Mouse (Mus musculus) kidney, postnatal 25 days (tissue): ENCODE data around the gene Zc2hc1c.
A peak's percentile ranks its signal among the peaks of the same experiment; 100 is the strongest.
"Not testable (repeated sequence)": the region's sequence is repeated elsewhere in the genome, so short reads cannot be mapped to it uniquely, and the experiment has no call there.

ENCODE experiments used
- DNase-seq, 2 experiments: peaks; one replicate each; pipeline ENCODE4 v3.0.0; 2021; ENCODE audit warnings: mixed read lengths in 2 of 2

Zc2hc1c gene

DNA sequence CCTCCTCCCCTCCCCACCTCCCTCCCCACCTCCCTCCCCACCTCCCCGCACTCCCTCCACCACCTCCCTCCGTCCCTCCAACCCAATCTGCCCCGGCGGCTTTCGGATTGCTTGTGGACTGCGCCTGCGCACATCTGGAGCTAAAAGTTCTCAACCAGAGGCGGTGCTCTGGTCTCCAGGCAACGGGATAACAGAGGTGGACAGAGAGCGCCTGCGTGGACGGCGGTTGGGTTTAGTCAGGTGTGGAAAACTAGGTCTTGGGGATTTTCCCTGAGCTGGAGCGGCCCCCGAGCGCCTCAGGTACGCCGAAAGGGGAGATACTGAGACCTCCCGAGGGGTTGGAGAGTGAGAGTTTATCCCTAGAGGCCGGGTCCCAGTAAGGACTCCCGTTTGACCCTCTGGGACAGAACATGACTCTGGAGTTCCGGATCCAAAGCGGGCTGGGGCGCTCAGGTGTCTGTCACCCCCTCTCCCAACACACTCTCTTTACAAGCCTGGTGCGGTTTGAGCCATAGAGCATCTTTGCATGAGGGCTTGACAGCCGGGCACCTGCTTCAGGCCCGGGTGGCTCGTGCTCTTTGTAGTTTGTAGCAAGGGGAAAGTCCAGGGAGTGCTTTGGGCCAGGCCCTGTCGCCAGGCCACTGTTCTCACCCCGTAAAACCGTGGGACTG, at the start of gene Zc2hc1c:
Gene Zc2hc1c, plus strand, starts transcription at position 106 of the 671 bp plus-strand sequence.
- DNase-seq: peak; percentile 97 to 98

DNA sequence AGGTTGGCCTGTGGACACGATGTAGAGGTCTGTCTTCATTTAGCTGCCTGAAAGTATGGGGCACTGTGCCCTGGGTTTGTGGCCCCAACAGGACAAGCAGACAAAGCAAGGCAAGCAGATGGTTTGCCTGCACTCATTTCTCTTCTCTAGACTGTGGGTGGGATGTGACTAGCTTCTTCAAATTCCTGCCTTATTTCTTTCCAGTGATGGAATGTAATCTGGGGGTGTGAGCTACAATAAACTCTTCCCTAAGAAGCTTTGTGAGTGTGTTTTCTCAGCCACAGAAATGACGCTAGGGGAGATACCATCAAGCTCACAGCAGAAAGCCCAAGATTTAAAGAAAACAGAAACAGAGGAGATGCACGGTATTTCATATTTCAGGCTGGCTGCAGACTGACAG, 36.3 kb upstream of the Zc2hc1c start:
- no peak for DNase-seq

DNA sequence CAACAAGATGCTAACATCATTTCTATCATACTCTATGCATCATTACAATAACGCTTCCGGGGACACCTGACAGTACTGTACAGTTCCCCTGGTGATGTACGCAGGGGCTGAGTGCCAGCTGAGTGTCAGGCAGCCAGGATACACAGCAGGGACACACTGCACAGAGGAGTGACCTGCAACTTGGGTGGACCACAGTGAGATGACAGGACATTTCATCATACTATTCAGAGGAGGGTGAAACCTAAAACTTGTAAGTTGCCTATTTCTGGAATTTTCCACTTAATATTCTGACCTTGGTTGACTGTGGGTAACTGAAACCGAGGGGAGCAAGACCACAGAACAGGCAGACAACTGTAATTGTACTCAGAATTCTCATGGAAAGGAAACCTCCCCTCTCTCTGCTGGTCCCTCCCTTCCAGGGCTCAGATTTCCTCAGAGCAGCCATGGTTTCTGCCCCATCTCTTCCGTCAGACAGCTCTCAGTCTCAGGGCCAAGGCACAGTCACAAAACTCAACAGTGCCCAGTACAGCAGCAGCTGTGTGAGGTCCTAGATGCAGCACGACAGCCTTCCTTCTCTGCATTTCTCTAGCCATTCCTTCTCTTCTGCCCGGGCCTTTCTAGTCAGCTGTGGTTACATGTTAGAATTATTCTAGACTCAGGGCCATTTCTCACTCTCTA, 32.2 kb upstream of the Zc2hc1c start:
- no peak for DNase-seq

DNA sequence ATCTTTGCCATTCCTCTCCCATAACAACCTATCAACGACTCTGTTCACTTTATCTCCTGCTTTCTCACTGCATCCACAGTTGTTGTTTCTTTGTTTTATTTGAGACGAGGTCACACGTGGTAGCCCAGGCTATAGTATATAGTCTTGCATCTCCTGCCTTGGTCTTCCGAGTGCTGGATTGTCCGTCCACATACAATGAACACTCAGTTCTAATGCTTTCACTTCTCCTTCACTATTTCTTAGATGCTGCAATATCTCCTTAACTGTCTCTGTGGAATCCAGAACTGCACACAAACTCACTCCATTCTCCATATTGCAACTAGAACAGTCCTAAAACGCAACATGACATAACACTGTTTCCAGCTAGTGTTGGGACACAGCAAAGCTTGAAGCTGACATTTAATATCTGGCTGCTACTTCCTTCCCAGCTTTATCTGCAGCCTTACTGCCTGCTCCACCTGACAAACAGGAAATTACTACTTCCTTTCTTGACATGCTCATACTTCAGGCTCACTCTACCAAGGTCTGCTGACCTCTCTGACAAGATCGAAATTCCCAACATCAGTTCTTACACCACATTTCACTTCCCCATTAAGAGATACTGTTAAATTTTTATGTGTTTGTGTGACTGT, 31.3 kb upstream of the Zc2hc1c start:
- no peak for DNase-seq

DNA sequence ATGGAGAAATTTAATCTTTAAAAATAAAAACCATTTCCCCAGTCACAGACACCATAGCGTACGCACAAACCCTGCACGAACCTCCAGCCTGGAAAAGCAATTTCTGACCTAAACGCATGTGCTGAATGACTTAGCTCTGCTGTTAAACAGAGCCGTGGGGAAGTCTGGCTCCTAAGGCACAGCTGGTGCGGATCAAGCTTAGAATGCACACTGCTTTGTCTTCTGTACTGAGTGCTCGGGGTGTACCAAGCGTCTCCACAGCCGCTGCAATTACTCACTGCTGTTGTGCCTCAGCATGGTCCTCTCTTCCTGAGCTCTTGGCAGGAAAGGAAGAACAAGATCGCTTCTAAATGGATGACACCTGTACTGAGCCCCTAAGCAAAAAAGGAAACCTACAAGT, 25.9 kb upstream of the Zc2hc1c start:
- DNase-seq: no peak

DNA sequence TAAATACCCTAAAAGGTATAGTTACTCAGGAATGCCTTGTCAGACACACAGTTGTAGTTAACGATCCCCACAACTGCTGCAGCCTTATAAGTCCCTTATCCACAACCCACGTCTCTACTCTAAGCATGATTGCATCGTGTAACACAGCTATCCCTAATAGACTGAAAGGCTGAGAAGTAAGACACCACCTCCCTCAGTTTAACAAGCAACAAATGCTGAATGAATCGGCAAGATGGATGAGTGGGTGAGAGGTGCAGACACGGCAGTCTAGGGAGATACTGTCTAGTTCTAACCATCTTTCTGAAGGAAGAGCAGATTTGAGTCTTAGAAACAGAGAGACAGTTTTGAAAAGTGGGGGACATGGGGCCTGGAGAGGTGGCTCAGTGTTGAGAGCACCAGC, 25.2 kb upstream of the Zc2hc1c start:
- DNase-seq: no peak

DNA sequence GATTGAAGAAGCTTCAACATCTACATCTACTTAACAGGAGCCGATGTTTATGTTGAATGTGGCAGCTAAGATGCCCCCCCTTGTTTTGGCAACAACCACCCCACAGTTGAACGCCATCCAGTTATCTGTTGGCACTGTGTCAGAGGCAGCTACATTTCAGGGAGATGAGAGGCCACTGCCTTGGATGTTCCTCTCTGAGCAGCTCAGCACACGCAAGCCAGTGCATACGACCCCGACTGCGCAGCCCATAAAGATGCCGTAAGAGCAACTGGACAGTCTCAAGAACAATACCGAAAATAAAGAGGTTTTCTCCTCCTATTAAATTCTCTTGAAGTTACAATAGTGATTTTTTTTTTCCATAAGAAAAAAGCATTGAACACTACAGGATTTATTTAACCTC, 23.9 kb upstream of the Zc2hc1c start:
- DNase-seq: no peak

DNA sequence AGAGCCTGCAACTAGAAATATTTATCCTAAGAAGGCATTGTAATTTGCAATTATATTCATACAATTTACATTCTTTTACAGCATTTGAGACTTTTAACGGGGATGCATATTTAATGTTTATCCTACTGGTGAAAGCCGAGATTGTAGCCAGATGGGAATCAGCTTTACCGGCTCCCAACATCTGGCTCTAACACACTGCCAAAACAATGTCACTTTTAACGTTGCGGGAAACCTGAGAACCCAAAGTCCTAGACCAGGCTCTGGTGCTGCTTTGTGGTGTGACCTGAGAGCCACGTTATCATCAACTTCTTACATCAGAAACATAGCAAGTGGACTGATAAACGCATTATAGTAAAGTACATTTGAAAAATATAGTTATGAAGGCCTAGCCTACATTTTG, 23.5 kb upstream of the Zc2hc1c start:
- no peak for DNase-seq

DNA sequence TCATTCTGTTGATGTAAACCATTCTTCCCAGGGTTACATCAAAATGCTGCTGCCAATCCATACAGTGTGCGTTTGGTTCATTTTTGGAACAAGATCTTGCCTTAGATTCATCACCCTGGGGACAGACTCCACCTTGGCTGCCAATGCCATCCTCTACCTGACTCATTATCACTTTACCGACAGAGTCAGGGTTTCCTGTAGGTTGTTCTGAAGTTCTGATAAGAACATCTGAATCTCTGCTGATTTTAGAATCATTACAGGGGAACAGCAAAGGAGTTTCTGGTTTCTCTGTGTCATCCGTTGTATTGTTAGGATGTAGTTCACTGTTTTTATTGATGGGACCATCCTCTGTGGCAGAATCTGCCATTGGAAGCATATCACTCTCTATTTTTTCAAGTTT, 22.1 kb upstream of the Zc2hc1c start:
- DNase-seq: no peak

DNA sequence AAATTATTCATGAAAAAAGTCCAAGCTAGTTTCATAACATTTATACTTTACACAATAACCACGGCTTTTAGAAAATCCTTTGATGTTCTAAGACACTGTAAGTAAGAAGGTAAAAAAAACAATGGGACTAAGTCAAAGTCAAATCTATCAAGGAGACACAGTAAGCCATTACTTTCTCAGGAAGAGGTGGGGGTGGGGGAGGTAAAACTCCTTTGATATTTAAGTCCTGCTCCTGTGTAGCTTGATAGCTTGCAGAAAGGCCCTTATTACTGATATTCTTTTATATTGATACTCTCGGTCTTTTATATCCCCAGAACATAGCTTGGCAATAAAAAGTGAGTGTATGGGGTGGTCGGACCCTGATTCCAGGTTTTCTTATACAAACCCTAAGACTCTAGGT, 18.6 kb upstream of the Zc2hc1c start:
- DNase-seq: no peak

DNA sequence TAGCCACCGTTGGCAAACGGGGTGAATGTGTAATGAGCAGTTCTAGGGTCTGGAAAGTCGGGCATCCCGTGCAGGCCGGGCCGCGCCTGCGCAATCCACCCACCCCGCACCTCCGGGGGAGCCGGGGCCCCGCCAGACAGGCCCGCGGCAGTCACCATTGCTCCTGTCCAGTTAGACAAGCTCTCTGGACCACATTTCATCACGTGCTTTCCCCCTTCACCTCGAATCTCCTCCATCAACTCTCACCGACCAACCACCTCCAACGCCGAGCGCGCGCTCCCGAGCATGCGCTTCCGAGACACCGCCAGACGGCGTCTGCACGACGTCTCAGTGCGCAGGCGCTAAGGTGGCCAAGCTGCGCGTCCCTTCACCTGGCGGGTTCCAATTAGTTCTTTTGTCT, 18.1 kb upstream of the Zc2hc1c start, which contains the start of gene Mlh3:
Gene Mlh3, minus strand, starts transcription at position 281 of the 400 bp plus-strand sequence.
- peak; percentile 88 to 94 for DNase-seq

DNA sequence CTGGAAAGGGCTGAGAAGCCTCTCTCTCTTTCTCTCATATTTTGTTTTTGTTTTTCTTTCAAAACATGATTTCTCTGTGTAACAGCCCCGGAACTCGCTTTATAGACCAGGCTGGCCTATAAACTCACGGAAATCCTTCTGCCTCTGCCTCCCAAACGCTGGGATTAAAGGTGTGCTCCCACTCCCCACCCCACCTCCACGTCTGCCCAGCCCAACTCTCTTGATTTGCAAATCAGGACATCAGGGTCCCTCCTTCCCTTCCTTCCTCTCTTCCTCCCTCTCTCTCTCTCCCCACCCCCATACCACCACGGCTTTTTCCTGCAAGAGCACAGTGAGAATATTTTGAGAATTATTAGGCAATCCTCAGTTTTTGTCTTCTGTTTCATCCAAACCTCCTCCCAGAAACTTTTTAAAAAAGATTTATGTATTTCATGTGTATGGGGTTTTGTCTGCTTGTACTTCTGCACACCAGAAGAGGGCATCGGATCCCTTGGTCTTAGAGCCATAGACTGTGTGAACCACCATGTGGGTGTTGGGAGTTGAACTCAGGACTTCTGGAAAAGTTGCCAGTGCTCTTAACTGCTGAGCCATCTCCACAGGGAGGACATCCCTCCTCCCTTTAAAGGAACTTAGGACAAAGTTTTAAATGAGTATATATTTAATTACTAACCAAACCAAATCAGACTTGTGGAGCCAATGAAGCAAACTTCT, 17.1 kb upstream of the Zc2hc1c start:
- no peak for DNase-seq

DNA sequence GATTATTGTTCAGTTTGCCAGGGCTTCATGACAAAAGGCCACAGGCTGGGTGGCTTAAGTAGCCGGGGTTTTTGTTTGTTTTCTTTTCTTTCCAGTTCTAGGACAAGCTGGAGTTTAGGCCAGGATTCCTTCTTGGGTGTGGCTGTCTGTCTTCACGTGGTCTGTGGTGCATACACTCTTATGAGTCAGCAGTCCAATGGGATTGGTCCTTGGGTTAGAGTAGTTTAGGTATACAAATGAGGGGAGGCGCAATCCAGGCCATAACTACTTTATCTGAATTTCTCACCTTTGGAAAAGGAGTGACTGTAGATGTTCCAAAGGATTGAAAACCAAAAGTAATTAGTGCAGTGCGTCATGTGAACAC, 16.6 kb upstream of the Zc2hc1c start:
- no peak for DNase-seq

DNA sequence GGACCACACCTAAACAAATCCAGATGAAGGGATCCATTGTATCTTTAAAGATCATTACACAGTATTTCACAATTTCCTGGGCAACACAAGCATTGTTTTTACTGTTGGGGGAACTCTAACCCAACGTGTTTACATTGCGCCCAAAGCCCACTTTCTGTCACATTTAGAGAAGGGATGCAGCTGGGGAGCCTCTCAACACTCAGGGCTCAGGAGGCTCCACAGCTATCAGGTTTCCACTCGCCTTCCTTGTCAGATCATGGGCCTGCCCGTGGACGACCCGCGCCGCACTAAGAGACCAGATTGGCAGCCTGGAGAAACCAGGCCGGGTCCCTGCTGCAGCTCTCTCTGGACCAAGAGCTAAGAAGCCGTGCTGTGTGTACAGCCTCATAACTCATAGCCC, 14.9 kb upstream of the Zc2hc1c start:
- no peak for DNase-seq

DNA sequence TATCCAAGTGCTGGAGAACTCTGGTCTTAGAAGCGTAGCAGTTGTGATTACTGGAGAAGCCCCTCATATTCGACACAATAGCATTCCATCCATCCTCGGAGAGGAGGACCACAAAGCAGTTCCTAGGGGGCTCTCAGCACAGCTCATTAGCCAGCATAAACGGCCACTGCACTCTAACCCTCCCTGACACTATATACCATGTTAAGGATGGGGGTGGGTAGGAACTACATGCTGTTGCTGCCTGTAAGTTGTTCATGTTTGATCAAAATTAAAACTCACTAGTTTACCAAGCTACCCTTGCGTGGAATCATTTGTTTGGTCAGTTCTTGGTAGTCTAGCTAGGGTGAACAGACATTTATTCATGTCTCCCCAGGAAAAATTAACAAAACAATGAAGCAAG, 12.1 kb upstream of the Zc2hc1c start:
- DNase-seq: no peak

DNA sequence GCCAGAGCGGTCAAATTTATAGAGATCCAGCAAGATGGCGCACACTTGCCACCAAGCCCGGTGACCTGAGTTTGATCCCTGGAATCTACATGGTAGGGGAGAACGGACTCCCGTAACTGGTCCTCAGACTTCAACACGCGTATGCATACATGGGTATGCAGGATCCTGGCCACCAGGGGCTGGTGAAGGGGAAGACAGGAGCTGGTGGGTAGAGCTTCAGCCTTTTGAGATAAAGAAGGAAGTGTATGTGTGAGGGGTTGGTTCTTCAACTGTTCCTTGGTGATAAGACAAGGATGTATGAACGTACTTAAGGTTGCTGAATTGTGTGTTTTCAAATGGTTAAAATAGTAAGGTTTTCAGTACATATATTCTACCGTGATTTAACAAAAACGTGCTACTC, 9.5 kb upstream of the Zc2hc1c start:
- no peak for DNase-seq

DNA sequence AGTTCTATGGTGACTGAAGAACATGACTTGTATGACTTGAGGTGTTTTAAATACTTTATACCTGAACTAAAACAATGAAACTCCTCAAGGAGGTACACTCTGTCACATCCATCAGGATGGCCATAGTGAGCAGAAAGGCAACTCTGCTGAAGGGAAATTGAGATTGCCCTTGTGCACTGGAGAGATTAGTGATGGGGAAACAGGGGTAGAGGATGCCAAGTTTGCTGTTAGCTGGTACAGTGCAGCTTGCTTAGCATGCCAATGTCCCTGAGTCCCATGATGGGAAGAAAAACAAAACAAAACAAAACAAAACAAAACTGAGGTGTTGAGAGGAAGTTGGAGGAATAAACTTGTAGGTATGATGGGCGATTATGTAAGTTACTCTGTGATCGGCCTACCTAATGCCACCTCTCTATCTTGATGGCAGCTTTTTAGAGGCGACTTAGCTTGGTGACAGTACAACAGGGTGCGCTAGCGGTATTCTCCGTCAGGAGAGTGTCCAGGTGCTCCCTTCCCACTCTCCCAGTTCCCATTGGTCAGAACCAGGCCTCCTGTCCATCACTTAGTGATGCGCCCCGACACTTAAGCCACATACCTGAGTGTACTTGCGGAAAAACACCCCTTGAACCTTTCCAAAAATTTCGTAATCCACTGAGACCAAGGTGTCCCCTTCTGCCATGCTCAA, 8.9 kb upstream of the Zc2hc1c start:
- DNase-seq: peak in 1 of 2 experiments; percentile 44

DNA sequence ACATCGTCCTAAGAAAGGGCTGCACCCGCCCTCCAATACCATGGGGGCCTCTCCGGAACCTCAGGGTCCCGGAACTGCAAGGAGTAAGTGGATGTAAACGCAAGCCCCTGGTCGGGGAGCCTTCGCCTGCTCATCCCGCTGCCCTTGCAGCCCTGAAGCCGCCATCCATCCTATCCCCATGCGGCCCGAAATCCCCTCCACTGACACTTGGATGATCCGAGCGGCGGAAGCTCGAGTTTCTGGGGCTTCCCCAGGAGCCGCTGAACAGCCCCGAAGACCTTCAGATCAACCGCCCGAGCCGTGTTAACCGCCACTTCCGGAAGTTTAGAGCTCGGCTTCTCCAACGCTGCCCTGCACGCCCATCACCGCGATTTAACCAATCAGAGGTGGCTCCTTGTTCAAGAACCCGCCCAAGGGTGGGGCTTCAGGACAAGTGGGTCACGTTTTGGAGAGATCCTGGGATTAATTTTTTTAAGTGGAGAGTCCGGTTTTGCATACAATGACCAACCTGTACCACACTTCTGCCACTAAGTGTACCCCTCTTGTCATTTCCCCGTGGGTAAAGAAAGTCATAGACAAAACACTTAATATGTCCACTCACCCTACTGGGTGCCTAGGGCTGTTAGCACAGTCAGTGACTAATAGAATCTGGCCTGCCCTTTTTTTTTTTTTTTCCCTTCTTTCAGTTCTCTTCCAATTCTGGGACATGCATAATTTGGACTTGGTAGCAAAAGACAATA, 8.1 kb upstream of the Zc2hc1c start:
- peak; percentile 97 to 98 for DNase-seq

DNA sequence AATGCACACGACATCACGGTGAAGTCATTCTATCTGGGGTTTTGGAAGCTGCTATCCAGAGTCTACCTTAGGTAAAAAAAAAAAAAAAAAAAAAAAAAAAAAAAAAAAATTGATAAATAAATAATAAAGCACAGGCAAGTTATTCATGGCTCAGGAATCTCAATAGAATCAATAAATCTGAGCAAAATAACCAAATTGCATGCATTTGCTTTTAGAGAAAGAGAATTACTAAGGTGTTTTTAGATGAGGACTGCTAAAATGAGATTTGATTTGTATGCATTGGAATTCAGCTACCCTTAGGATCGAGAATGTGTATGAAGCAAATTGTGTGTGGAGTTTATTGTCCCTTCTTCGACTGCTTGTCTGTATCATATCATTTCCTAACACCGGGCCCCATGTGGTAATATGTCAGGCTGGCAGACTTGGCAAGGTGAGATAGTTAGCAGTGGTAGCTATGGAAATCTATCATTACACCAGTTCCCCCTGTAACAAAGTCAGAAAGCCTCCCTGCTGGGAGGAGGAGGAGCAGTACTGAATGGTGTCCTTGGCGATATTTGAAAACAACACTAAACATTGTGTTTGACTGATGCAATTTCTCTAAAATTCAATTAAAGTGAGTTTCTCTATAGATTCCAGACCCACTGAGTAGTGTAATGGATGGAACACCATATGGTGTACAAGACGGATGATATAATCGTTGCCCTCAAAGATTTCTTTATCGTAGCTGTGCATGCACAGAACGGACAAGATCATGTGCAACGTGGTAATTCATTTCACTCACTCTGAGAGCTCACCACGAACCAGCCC, 7.3 kb upstream of the Zc2hc1c start:
- DNase-seq: no peak

DNA sequence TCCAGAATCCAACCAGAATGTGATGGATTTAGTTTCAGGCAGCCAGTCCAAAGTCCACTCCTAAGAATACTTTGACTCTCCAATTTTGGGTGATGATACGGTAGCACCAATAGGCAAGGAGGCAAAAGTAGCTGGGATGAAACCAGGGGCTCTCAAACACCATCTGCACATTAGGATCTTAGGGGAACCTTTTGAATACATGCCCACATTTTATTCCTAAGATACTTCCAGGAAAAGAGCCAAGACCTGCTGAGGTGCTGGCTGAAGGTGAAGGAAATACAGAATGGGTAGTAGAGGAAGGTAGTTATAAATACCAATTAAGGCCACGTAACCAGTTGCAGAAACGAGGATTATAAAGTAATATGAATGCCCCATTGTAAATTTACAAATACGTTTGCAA, 6.6 kb upstream of the Zc2hc1c start:
- not testable (repeated sequence) for DNase-seq

DNA sequence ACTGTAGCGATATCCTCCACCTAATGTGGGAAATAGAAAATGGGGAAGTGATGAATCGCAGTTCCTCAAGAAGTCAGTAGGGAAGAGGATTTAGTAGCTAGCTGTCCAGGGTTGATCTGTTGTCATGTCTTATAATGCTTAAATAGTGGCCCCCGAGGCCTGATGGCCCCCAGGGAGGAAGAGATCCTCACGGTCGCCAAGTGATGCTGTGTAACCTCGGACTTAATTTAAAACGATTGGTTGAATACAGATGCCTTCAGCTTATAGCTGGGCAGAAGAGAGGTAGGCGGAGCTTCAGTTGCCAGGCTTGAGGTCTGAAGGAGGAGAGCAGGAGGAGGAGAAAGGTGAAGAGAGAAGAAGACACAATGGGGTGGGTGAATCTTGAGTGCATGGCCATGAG, 4.1 kb upstream of the Zc2hc1c start:
- no peak for DNase-seq
